Mouse (Mus musculus) hindbrain, embryonic 15.5 days (tissue): Measurements from ENCODE around the gene Cdh22. TPM values are rescaled to one million over a fixed set of nuclear protein-coding genes. Genes with fewer than 3 reads are reported as not detected.

Experiments used
- ATAC-seq: fragments of 200-750 bp; cut with Nextera tagmentation; 2 replicates; pipeline ENCODE4 v1.8.0; 2017; ENCODE audit warnings: low read depth, moderate number of reproducible peaks, moderate TSS enrichment; ENCODE audit not compliant: low FRiP score
- H3K27ac ChIP-seq: fragments of 300-500 bp; sonication (generic); replicated peaks from 2 replicates; pipeline ENCODE4 v1.5.1; 2015; ENCODE audit warnings: mild to moderate bottlenecking, inconsistent platforms
- H3K27me3 ChIP-seq: fragments of 300-500 bp; sonication (generic); 2 replicates; pipeline ENCODE4 v1.6.1; 2015; ENCODE audit warnings: control low read depth, inconsistent platforms
- H3K36me3 ChIP-seq: fragments of 300-500 bp; sonication (generic); 2 replicates; pipeline ENCODE4 v1.6.1; 2015; ENCODE audit warnings: control low read depth, inconsistent platforms
- H3K4me1 ChIP-seq: fragments of 300-500 bp; sonication (generic); replicated peaks from 2 replicates; pipeline ENCODE4 v1.6.1; 2015; ENCODE audit warnings: control low read depth, inconsistent platforms
- H3K4me2 ChIP-seq: fragments of 300-500 bp; sonication (generic); 2 replicates; pipeline ENCODE4 v1.6.1; 2015; ENCODE audit warnings: moderate library complexity, mild to moderate bottlenecking, inconsistent platforms
- H3K4me3 ChIP-seq: fragments of 300-500 bp; sonication (generic); 2 replicates; pipeline ENCODE4 v1.5.1; 2015; ENCODE audit warnings: mild to moderate bottlenecking, inconsistent platforms
- H3K9ac ChIP-seq: fragments of 300-500 bp; sonication (generic); 2 replicates; pipeline ENCODE4 v1.6.1; 2015; ENCODE audit warnings: inconsistent platforms
- H3K9me3 ChIP-seq: fragments of 300-500 bp; sonication (generic); 2 replicates; pipeline ENCODE4 v1.6.1; 2016; ENCODE audit warnings: control low read depth, inconsistent platforms
- WGBS: fragments of 180-500 bp; shearing (Covaris S2); methylation state at CpG from one replicate; pipeline ENCODE4 v1.1.7; 2015; 5-methylcytosine and 5-hydroxymethylcytosine counted together
- polyA plus RNA-seq: library from polyadenylated mRNA; unstranded; fragments of >200 nt; fragmentation: Nextera tagmentation; extraction: Ambion mirVana; gene quantifications from 2 replicates; pipeline ENCODE4 v1.2.1, GENCODE M21; 2015

Gene Cdh22
- polyA plus RNA-seq, 1 experiment from 2014 or later = 16.4 TPM

- peaks cover 8% of the 10 kb centered on the region for H3K27me3 ChIP-seq
- no peak overlapping the region for H3K4me3 ChIP-seq
- H3K4me2 ChIP-seq = peak overlapping the region; percentile 26
- peaks cover 35% of the 10 kb centered on the region for H3K4me1 ChIP-seq
- no peak overlapping the region for H3K27ac ChIP-seq
- H3K9ac ChIP-seq = no peak overlapping the region
- 3% methylated on average over 9 of the region's 9 CpGs for WGBS
- peak; percentile 46; the same call in 1 of the 2 replicates for ATAC-seq
- no peaks in the 10 kb centered on the region for H3K36me3 ChIP-seq
- H3K9me3 ChIP-seq = no peaks in the 10 kb centered on the region
Observed at GRCm38 (mm10) chr2:165221952-165222351, 12.7 kb downstream of the Cdh22 start.

DNA sequence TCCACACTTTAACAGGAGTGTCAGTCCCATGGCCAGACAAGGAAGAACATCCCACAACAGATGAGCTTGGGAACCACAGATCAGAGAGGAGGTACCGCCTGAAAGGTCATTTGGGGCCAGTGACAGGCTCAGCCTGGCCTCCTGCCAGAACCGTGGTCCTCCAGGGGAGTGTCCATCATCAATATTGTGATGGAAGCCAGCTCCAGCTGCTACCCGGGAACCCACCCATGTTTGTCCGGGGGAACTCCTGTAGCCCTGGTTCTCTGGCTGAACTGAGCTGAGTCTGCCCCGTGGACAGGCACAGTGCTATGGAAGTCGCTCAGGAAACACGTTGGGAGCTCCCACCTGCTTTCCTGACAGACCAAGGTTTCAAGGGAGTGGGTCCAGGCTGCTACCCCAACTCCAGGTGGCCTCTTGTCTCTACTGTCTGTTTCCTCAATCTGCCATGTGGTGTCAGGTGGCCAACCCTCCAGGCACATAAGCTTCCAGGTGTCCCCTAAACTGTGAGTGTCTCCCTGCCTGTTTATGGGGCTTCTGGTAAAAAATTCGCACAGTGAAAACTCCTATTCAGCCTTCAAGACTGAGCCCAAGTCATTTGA is 14.2 kb downstream of the Cdh22 start:
- Histone ChIP-seq H3K27ac (no peak overlapping the region), H3K4me1 (peaks cover 39% of the 10 kb centered on the region), H3K9me3 (no peaks in the 10 kb centered on the region), H3K27me3 (peaks cover 13% of the 10 kb centered on the region), H3K4me2 (no peak overlapping the region), H3K36me3 (no peaks in the 10 kb centered on the region), H3K9ac (no peak overlapping the region), H3K4me3 (no peak overlapping the region)
- WGBS = 54% methylated on average over 8 of the region's 8 CpGs
- no peak for ATAC-seq

DNA sequence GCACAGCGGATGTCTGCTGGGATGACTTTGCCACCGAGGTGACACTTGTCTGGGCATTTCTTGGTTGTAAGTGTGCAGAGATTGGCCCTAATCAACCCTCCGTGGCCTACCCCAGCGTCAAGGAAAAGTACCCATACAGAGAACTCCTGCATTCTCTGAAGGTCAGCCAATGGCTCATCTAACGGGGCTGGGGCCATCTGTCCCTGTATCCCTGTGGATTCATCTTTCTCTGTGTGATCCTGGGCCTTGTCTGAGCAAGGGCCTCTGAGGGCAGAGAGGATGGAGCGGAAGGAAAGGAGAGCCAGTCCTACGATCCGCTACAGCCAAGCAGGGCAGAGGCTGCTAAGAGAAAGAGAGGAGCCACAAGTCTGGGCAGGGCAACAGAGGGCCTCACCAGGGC is 15.7 kb downstream of the Cdh22 start:
- Histone ChIP-seq H3K4me3 (no peak overlapping the region), H3K9me3 (no peaks in the 10 kb centered on the region), H3K27ac (no peak overlapping the region), H3K4me1 (peaks cover 45% of the 10 kb centered on the region), H3K4me2 (no peak overlapping the region), H3K36me3 (no peaks in the 10 kb centered on the region), H3K9ac (no peak overlapping the region), H3K27me3 (peaks cover 13% of the 10 kb centered on the region)
- 61% methylated on average over 8 of the region's 8 CpGs for WGBS
- ATAC-seq = no peak

- Histone ChIP-seq H3K4me3 (no peak overlapping the region), H3K27ac (no peak overlapping the region), H3K27me3 (peaks cover 8% of the 10 kb centered on the region; the same call in 1 of the 2 replicates), H3K9ac (no peak overlapping the region), H3K36me3 (no peaks in the 10 kb centered on the region), H3K4me2 (no peak overlapping the region), H3K4me1 (peaks cover 45% of the 10 kb centered on the region), H3K9me3 (no peaks in the 10 kb centered on the region)
- ATAC-seq = no peak
- 89% methylated on average over 16 of the region's 16 CpGs for WGBS
Observed at GRCm38 (mm10) chr2:165217361-165218149, 17.1 kb downstream of the Cdh22 start.

GRCm38 (mm10) chr2:165215103-165215951 is 19.3 kb downstream of the Cdh22 start:
- Histone ChIP-seq H3K9me3 (no peaks in the 10 kb centered on the region), H3K9ac (no peak overlapping the region), H3K4me3 (no peak overlapping the region), H3K27me3 (peaks cover 5% of the 10 kb centered on the region; the same call in 1 of the 2 replicates), H3K4me2 (peak overlapping the region; percentile 41), H3K36me3 (no peaks in the 10 kb centered on the region), H3K27ac (peak overlapping the region; percentile 48; the same call in 1 of the 2 replicates), H3K4me1 (peaks cover 55% of the 10 kb centered on the region)
- WGBS = 3% methylated on average over 39 of the region's 39 CpGs
- peak; percentile 75 for ATAC-seq

DNA sequence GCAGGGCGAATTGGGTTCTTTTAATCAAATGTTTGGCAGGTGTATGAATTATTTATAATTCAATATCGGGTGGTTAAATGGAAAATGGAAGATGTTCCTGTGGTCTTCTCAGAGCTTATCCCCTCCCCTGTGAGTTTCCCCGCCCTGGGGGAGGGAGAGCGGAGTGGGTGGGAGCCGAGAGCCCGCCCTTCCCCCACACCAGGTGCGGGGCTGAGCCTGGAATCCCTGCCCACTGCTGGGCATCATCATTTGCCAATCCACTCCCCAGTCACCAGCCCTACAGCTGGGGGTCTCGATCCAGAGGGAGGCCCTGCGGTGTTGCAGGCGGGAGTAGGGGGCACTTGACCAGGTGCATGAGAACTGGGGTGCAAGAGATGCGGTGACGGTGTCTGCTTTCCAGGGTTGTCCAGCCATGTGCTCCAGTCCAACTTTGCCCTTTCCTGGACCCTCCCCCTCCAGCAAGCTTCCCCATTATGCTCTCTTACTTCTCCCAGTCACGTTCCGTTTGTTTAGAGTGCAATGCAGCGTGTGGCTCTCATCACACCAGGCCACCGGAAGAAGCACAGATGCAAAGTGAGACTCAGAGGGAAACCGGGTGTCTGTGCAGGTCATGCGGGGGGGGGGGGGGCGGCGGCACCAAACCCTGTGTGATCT is 23.1 kb downstream of the Cdh22 start:
- H3K4me1 ChIP-seq = peaks cover 57% of the 10 kb centered on the region
- WGBS = 2% methylated on average over 20 of the region's 20 CpGs
- H3K36me3 ChIP-seq = no peaks in the 10 kb centered on the region
- no peak overlapping the region for H3K9ac ChIP-seq
- H3K27me3 ChIP-seq = peaks cover 10% of the 10 kb centered on the region
- no peak overlapping the region for H3K4me3 ChIP-seq
- peak overlapping the region; percentile 42 for H3K4me2 ChIP-seq
- H3K27ac ChIP-seq = no peak overlapping the region
- H3K9me3 ChIP-seq = no peaks in the 10 kb centered on the region
- ATAC-seq = no peak

- 2% methylated on average over 15 of the region's 15 CpGs for WGBS
Observed at GRCm38 (mm10) chr2:165210948-165211347, 23.7 kb downstream of the Cdh22 start.

DNA sequence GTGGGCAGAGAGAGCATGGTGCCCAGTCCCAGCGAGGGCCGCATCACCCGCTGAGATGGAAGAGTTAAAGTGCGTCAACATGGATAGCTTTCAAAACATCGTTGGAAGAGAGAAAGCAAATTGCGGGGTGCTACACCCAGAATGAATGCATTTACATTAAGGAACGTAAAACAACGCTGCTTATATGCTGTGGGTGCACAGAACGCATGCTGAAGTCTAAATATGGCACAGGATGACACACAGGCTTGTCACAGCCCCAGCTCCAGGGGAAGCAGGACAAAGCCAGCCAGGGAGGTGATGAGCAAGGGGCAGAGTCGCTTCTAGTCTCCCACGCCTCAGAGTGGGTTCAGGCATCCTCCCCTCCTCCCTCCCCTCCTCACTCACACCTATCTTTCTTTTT is 27.0 kb downstream of the Cdh22 start:
- H3K4me3 ChIP-seq = no peak overlapping the region
- no peak overlapping the region for H3K9ac ChIP-seq
- H3K27me3 ChIP-seq = peaks cover 7% of the 10 kb centered on the region; the same call in 1 of the 2 replicates
- ATAC-seq = no peak
- H3K36me3 ChIP-seq = no peaks in the 10 kb centered on the region
- H3K9me3 ChIP-seq = no peaks in the 10 kb centered on the region
- peaks cover 38% of the 10 kb centered on the region for H3K4me1 ChIP-seq
- H3K27ac ChIP-seq = no peak overlapping the region
- H3K4me2 ChIP-seq = no peak overlapping the region
- WGBS = 65% methylated on average over 11 of the region's 11 CpGs

More at GRCm38 (mm10) chr2:165210948-165211347, 23.7 kb downstream of the Cdh22 start:
- Histone ChIP-seq H3K4me3 (no peak overlapping the region), H3K9me3 (no peaks in the 10 kb centered on the region), H3K36me3 (no peaks in the 10 kb centered on the region), H3K27me3 (peaks cover 7% of the 10 kb centered on the region), H3K27ac (no peak overlapping the region), H3K9ac (no peak overlapping the region), H3K4me2 (peak overlapping the region; percentile 42), H3K4me1 (peaks cover 53% of the 10 kb centered on the region)
- ATAC-seq = no peak

DNA sequence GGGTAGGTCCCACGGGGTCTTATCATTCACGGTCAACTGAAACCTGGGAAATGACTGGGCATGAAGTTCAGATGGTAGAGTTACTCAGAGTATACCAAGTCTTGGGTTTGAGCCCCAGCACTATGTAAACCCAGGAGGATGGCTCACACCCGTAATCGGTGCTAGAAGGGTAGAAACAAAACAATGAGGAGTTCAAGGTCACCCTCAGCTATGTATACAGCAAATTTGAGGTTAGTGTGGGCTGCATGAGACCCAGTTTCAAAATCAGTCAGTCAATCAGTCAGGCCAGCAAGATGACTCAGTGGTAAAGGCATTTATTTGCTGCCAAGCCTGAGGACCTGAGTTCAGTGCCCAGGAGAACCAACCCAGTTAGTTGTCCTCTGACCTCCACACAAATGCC is 27.6 kb downstream of the Cdh22 start:
- H3K27ac ChIP-seq = no peak overlapping the region
- peaks cover 38% of the 10 kb centered on the region for H3K4me1 ChIP-seq
- H3K36me3 ChIP-seq = no peaks in the 10 kb centered on the region
- no peak overlapping the region for H3K4me3 ChIP-seq
- H3K4me2 ChIP-seq = no peak overlapping the region
- peaks cover 7% of the 10 kb centered on the region; the same call in 1 of the 2 replicates for H3K27me3 ChIP-seq
- no peak overlapping the region for H3K9ac ChIP-seq
- H3K9me3 ChIP-seq = no peaks in the 10 kb centered on the region
- WGBS = 87% methylated on average over 4 of the region's 4 CpGs
- no peak for ATAC-seq

DNA sequence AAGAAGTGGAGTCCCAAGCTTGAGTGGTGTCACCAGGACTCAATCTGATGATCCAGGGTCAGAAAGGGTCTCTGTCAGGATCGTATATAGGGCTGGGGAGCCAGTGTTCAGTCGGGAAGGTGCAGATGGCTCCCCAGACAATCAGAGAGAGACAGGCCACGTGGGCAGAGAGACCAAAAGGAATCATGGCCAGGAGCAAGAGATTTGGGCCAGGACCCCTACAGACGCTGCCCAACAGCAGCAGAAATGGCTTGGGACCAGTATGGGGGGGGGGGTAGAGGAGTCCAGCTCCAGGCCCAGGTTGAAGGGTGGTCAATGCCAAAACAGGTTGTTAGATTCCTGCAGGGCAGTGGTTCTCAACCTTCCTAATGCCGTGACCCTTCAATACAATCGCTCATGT is 29.2 kb downstream of the Cdh22 start:
- Histone ChIP-seq H3K4me1 (peaks cover 38% of the 10 kb centered on the region), H3K4me2 (no peak overlapping the region), H3K4me3 (no peak overlapping the region), H3K36me3 (no peaks in the 10 kb centered on the region), H3K9ac (no peak overlapping the region), H3K27me3 (peaks cover 7% of the 10 kb centered on the region; the same call in 1 of the 2 replicates), H3K9me3 (no peaks in the 10 kb centered on the region), H3K27ac (no peak overlapping the region)
- no peak for ATAC-seq
- WGBS = 66% methylated on average over 6 of the region's 6 CpGs

DNA sequence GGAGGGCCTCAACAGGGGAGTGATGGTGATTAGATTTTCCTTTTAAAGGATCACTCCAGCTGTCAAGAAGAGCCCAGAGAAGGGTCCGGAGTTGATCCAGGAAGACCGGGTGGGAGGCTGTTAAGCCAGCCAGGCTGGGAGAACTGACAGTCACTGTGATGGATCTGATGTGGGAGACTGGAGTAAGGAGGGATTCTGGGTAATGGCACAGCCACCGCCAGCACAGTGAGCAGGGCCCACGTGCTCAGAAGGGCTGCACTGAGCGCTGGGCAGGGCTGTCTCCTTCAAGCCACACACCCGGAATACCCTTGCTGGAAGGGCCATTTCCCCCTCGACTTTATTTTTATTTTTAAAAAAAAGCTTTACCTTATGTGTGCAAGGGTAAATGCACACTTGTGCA is 29.7 kb downstream of the Cdh22 start:
- H3K9ac ChIP-seq = no peak overlapping the region

More for the DNA sequence above, 29.7 kb downstream of the Cdh22 start:
- Histone ChIP-seq H3K27ac (no peak overlapping the region), H3K9me3 (no peaks in the 10 kb centered on the region), H3K36me3 (no peaks in the 10 kb centered on the region), H3K4me3 (no peak overlapping the region), H3K4me2 (no peak overlapping the region), H3K4me1 (peaks cover 39% of the 10 kb centered on the region), H3K27me3 (peaks cover 7% of the 10 kb centered on the region; the same call in 1 of the 2 replicates)
- peak; percentile 27; the same call in 1 of the 2 replicates for ATAC-seq
- WGBS = 25% methylated on average over 7 of the region's 7 CpGs
